Mouse (Mus musculus) spleen, adult 12 weeks (tissue): ENCODE measurements around the gene Ywhah.

Experiments
- DNase-seq: peaks from one replicate; pipeline ENCODE4 v3.0.0; 2022; ENCODE audit warnings: low spot score

Gene Ywhah

GRCm38 (mm10) chr5:33018561-33019425, at the start of gene Ywhah:
Gene Ywhah, plus strand, starts transcription at chr5:33018816.
- DNase-seq: peak; percentile 91

GRCm38 (mm10) chr5:32976541-32976940, 42.1 kb upstream of the Ywhah start:
- no peak for DNase-seq

GRCm38 (mm10) chr5:32977179-32977578, 41.4 kb upstream of the Ywhah start:
- DNase-seq: no peak

- DNase-seq: no peak
Measured at GRCm38 (mm10) chr5:32985379-32985778, 33.2 kb upstream of the Ywhah start.

- DNase-seq: no peak
Measured at GRCm38 (mm10) chr5:32987873-32988272, 30.7 kb upstream of the Ywhah start.

GRCm38 (mm10) chr5:32989959-32990640, 28.5 kb upstream of the Ywhah start:
- no peak for DNase-seq

GRCm38 (mm10) chr5:32991152-32991551, 27.5 kb upstream of the Ywhah start:
- no peak for DNase-seq

GRCm38 (mm10) chr5:32994471-32994870, 24.1 kb upstream of the Ywhah start:
- DNase-seq: no peak

DNA sequence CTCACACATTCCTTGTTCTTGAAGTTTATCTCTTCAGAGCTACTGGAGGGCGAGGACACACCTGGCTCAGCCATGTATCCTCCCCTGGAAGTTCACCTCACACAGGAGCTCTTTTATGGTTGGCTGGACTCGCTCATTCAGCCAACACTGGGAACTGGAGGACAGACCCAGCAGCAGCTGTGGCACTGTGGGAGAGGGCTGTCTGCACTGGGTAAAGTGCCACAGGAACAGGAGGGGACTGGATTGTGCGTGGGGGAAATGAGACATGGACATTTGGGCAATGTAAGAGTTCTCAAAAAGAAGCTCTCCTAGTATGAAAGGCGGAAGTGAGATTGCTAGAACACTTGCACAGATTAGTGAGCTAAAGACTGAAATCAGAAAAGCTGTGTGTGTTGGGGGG, 22.9 kb upstream of the Ywhah start:
- no peak for DNase-seq

DNA sequence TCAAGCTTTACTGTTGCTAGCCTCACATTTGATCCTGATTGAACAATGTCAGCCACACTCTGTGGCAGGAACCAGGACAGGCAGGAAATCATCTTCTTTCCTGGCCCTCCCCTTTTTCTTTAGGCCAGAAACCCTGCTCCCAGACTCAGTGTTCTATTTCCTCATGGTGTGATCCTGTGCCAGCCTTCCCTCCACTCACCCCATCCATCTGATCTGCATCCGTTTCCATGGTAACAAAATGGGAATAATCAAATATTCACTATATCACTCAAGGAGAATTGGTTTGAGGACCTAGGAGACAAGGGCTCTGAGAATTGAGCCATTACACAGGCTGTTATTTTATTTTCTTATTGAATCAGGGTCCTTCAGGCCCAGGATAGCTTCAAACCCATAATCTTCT, 22.1 kb upstream of the Ywhah start:
- DNase-seq: no peak

- DNase-seq: peak; percentile 44
Measured at GRCm38 (mm10) chr5:32997686-32998085, 20.9 kb upstream of the Ywhah start.

DNA sequence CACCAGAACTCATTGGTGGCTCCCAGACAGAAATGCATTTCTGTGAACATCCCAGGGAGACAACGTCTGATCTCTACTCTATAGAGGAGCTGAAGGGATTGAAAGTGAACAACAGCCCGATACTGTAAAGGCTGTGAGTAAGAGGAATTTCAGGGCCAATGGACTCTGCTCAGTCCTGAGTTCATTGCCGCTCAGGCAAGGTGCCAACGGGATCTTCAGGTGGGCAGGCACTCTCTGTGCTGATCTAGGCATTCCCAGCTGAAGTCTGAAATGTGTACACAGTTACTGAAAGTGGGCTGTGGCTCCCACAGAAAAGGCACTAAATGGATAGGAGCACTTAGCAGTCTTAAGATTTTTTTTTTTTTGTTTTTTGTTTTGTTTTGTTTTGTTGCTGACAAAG, 19.8 kb upstream of the Ywhah start:
- no peak for DNase-seq

DNA sequence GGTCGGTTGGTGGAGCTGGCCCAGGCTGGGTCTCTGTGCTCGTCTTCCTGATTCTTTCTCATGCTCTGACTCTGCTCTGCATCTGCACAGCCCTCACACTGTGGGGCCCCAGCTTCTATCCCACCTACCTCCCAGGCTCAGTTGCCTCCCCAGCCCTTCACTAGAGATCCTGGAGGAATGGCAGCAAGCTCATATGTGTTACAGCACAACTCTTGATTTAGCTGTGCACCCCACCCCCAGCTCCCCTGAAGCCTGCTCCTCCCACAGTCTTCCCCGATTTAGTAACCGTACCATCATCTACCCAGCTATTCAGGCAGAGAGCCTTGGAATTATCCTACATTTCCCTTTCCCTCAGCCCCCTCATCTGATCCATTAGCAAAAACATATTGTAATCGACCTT, 17.5 kb upstream of the Ywhah start:
- DNase-seq: no peak

DNA sequence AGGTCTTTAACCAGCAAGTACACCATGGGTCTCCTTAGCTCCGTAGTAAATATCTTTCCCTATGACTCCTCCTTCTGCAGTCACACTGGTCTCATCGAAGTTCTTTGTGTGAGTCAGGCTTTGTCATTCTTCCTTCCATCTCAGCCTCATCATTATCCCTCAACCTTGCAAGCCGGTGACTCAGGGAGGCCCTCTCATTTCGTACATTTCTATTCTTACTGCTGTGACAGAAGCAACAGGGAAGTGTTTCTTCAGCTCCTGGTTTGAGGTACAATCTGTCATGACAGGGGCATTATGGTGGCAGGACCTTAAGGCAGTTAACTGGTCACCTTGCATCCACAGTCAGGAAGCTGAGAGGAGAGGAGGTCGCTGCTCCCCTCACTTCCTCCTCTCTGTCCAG, 15.8 kb upstream of the Ywhah start:
- DNase-seq: no peak

DNA sequence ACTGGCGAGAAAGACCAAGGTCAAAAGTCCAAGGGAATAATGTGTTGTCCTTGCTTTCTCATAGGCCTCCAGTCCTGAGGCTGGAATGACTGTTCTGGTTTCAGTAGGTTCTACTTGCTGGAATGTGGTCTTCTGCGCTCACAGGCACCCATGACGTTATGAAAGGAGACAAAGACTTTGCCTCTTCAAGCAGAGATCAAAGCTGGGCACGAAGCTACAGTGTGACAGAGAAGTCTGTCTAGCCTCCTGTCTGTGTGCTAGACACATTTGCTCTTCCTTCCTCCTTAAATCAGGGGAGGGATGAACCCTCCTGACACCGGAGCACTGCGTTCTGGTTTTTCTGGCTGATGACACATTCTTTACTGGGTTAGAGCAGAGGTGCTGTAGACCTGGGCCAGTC, 15.1 kb upstream of the Ywhah start:
- DNase-seq: no peak

DNA sequence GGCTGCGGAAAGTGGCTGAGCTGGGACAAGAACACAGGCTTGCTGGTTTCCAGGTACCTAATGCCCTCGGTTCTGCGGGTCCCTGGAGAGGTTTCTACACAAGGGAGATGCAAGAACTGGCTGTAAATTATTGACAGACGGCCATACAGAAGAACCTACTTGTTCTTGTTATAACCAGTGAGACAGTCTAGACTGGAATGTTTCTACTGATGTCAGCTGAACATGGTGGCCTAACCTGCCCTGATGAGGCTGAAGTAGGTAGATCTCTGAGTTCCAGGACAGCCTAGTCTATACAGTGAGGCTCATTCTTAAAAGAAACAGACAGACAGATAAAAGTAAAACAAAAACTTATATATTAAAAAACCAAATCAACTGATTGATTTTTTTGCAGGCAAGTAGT, 14.5 kb upstream of the Ywhah start:
- DNase-seq: no peak

DNA sequence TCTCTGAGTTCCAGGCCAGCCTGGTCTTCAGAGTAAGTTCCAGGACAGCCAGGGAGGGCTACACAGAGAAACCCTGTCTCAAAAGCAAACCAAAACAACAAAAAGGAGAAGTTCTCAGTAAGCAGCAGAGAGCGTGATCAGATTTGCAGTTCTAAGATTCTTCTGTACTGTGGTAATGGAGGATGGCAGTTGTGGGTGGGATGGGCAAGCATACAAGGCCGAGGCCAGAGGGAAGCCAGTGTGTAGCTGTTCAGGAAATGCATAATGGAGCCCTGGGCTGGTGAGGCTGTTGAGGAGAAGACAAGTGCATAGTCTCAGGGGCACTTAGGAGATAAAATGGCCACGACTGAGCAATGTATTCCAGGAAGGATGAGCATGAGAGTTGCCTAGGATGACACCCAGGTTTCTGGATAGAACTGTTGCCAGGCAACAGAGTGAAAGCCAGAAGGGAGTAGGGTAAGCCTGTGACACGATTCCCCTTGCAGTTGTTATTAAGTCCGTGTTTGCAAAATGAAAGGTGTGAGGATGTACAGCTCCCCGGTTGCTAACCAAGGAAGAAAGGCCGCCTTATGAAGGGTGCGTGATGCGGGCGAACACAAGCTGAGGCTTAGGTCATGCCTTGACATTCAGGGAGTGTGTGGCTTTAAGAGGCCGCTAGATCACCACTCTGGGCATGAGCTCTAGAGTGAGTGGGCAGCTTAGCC, 13.0 kb upstream of the Ywhah start:
- DNase-seq: no peak

DNA sequence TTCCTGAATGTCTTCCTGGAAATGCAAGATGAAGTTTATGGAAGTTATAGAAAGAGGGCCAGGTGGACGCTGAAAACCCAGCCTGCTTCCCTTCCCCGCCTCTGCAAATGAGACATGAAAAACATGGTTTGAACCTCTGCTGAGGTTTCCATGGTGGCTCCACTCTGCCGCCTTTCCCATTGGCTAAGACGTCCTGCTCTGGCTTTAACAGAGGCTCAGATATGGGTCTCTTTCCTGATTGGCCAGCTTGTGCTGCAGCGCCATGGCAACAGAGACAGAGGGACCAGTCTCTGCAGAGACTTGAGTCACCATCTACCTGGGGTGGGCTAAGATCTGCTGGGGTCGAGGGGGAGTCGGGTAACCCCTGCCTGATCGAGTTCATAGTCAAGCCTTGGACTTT, 11.9 kb upstream of the Ywhah start:
- DNase-seq: no peak

DNA sequence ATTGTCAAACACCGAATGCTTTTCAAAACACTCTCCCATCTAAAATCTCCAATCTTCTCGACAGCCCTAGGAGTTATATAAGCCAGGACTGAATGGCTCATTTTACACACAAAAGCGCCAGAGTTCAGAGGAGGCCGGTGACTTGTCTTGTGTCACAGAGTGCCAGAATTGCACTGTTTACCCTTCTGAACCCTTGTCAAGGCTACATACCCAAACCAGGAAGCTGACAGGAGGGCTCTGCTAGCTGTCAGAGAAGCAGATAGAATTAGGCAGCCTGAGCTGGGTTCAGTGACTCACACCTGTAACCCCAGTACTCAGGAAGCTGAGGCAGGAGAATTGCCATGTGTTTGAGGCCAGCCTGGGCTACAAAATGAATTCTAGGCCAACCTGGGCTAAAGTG, 11.2 kb upstream of the Ywhah start:
- no peak for DNase-seq

GRCm38 (mm10) chr5:33009301-33009700, 9.3 kb upstream of the Ywhah start:
- no peak for DNase-seq

DNA sequence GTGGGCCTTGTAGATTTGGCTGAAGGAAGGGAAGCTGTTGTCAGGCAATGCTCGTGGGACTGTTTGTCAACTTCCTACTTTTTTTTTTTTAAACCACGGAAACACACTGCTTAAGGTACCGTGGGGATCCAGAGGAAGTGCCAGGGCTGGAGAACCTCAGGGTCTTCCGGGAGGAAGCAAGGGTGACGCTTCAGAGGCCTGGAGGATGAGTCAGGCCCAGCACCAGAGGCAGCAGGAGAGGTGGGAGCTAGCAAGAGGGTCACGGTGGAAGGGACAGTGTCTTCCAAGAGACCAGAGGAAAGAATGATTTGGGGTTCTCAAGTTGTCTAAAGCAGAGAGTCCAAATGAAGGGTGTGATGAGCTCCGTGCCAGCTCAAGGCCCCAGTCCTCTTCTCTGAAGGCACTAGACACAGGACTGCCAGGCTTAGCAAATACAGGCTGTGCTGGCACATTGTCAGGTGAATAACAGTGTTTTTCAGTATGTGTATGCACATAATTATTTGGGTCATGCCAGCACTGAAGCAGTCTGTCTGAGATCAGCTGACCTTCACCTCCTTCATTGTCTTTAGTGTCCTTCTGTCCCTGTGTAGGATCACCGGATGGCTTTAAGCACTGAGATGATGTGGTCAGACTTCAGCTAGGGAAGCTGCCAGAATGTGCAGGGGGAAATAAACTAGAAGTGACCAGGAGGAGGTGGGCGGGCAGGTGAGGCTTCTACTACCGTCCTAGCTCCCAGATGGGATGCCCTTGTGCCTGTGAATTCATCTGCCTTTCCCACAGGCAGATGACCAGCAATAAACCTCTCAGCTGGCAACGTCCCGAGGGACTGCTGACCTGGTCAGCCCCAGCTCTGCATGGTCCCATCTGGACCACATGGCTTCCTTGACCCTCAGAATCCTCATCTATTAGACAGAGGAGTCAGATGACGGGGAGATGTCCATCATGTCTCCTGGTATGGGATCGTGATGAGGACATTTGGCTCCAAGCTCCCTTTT, 8.5 kb upstream of the Ywhah start:
- no peak for DNase-seq
